Mouse (Mus musculus) C3H10T1/2 (cell line): ENCODE results near the gene Usp21. TPM values are rescaled to one million over a fixed set of nuclear protein-coding genes. Genes with fewer than 3 reads are reported as not detected.

ENCODE experiments used
- polyA plus RNA-seq, 2 experiments: library from polyadenylated mRNA; unstranded; fragments of >200 nt; fragmentation: generic; extraction: Trizol; gene quantifications; one replicate each; pipeline ENCODE4 v1.2.1; 2012; ENCODE audit warnings: missing spikeins in 2 of 2

Usp21 gene
- polyA plus RNA-seq: 10 to 100 TPM; 15.3 to 46.2 TPM

GRCm38 (mm10) chr1:171287136-171288081 is at the start of gene Usp21:
TSS of gene Usp21 (minus strand) at chr1:171287991.

GRCm38 (mm10) chr1:171328839-171329432 is 41.1 kb upstream of the Usp21 start, which contains the start of gene Dedd:
TSS of gene Dedd (plus strand) at chr1:171329145.

DNA sequence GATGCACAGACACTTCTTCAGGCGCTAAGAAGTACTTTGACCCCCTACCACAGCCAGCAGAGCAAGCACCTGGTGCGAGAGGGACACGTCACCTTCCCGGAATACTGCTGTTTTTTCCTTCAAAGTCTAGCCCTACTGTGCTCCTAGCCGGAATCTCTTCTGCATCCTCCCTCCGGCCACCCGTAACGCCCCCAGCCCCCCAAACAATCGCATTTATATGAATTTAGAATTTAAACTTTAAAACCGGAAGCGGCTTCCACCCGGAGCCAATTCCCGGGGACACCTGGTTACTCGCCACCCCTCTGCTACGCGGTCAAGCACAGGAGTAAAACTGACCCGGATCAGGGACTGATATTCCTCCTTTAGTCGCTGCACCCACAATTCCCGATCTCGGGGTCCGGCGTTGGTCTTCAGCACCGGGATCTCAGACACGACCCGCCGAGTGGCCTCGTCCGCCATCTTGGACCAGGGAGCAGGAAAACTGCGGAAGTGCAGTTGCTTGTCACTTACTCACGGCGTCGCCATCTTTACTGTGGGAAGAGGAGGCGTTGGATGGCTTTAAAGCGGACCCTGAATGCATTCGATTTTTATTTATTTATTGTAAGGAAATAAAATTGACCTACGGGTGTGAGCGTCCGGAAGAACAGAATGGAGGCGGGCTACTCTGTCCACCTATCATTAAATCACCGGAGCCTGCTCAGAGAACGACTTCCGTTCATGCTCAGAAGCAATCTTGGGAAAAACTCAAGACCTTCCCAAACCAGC is 6.7 kb upstream of the Usp21 start, which contains the start of gene Ufc1:
Gene Ufc1 (minus strand): TSS at position 727 of the 765 bp plus-strand sequence.

GRCm38 (mm10) chr1:171280916-171281527 is 6.8 kb downstream of the Usp21 start, which contains the start of gene Ppox:
TSS of gene Ppox (minus strand) at chr1:171281186.

GRCm38 (mm10) chr1:171269848-171270572 is 17.8 kb downstream of the Usp21 start, which contains the start of gene B4galt3:
TSS of gene B4galt3 (plus strand) at chr1:171270328.

GRCm38 (mm10) chr1:171250680-171251593 is 36.9 kb downstream of the Usp21 start, which contains the start of gene Ndufs2:
TSS of gene Ndufs2 (minus strand) at chr1:171251388.

GRCm38 (mm10) chr1:171249913-171250600 is 37.7 kb downstream of the Usp21 start, which contains the start of gene Adamts4:
TSS of gene Adamts4 (plus strand) at chr1:171250421.

DNA sequence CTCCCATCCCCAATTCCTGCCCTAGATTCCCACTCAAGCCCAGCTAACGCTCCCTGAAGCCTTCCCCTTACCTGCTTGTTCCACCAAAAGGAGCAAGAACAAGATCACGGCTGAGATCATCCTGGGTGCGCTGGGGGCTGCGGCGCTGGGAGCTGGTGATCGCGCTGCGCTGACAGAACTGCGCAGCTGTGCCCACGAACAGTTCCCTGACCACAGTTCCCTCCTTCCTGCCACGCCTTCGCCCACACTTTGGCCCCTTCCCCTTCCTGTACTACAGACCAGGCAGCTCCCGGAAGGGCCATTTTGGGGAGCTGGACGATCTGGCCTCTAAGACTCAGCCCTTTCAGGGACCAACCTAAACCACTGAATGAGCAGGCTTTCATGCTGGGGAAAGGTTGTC is 53.7 kb downstream of the Usp21 start, which contains the start of gene Fcer1g:
Gene Fcer1g (minus strand): TSS at position 240 of the 400 bp plus-strand sequence.

Other genes starting within 250 kb of the Usp21 start
- gene Fcgr3, start 223.1 kb downstream of the Usp21 start, polyA plus RNA-seq: not detected
- 1 to 10 TPM in 1 of 2 experiments, under 1 TPM in 1; 0.47 to 2.7 TPM for gene Cfap126, start 174.1 kb downstream of the Usp21 start, polyA plus RNA-seq
- gene Sdhc, start 137.4 kb downstream of the Usp21 start, polyA plus RNA-seq: 100 to 1,000 TPM in 1 of 2 experiments, 10 to 100 TPM in 1; 72.7 to 128 TPM
- under 1 TPM; 0.07 to 0.42 TPM for gene Mpz, start 137.3 kb downstream of the Usp21 start, polyA plus RNA-seq
- gene Pcp4l1, start 91.7 kb downstream of the Usp21 start, polyA plus RNA-seq: under 1 TPM in 1 of 2 experiments, not detected in 1; 0.11 TPM
- gene Nr1i3, start 74.0 kb downstream of the Usp21 start, polyA plus RNA-seq: under 1 TPM; 0.01 to 0.02 TPM
- 10 to 100 TPM; 30.8 to 39.3 TPM for gene Tomm40l, start 65.5 kb downstream of the Usp21 start, polyA plus RNA-seq
- under 1 TPM in 1 of 2 experiments, not detected in 1; 0.33 TPM for gene Apoa2, start 62.9 kb downstream of the Usp21 start, polyA plus RNA-seq
- gene Fcer1g, start 53.6 kb downstream of the Usp21 start, polyA plus RNA-seq: under 1 TPM in 1 of 2 experiments, not detected in 1; 0.07 TPM
- gene Adamts4, start 37.6 kb downstream of the Usp21 start, polyA plus RNA-seq: 1 to 10 TPM in 1 of 2 experiments, under 1 TPM in 1; 0.25 to 8.9 TPM
- 100 to 1,000 TPM; 163 to 201 TPM for gene Ndufs2, start 36.6 kb downstream of the Usp21 start, polyA plus RNA-seq
- gene B4galt3, start 17.7 kb downstream of the Usp21 start, polyA plus RNA-seq: 10 to 100 TPM in 1 of 2 experiments, 1 to 10 TPM in 1; 9.2 to 33.6 TPM
- gene Ppox, start 6.8 kb downstream of the Usp21 start, polyA plus RNA-seq: 10 to 100 TPM in 1 of 2 experiments, 1 to 10 TPM in 1; 7.7 to 19.8 TPM
- 100 to 1,000 TPM in 1 of 2 experiments, 10 to 100 TPM in 1; 96.6 to 138 TPM for gene Ufc1, start 7.0 kb upstream of the Usp21 start, polyA plus RNA-seq
- 10 to 100 TPM; 14.8 to 45.0 TPM for gene Dedd, start 41.2 kb upstream of the Usp21 start, polyA plus RNA-seq
- 10 to 100 TPM in 1 of 2 experiments, 1 to 10 TPM in 1; 7.6 to 30.5 TPM for gene Nit1, start 57.7 kb upstream of the Usp21 start, polyA plus RNA-seq
- gene Pfdn2, start 57.7 kb upstream of the Usp21 start, polyA plus RNA-seq: 10 to 100 TPM; 29.8 to 51.1 TPM
- gene Klhdc9, start 72.8 kb upstream of the Usp21 start, polyA plus RNA-seq: under 1 TPM in 1 of 2 experiments, not detected in 1; 0.05 TPM
- under 1 TPM; 0.02 to 0.04 TPM for gene Nectin4, start 82.1 kb upstream of the Usp21 start, polyA plus RNA-seq
- gene Arhgap30, start 101.0 kb upstream of the Usp21 start, polyA plus RNA-seq: under 1 TPM; 0.02 to 0.06 TPM
- 10 to 100 TPM; 23.4 to 86.2 TPM for gene Usf1, start 123.3 kb upstream of the Usp21 start, polyA plus RNA-seq
- gene Tstd1, start 130.9 kb upstream of the Usp21 start, polyA plus RNA-seq: 1 to 10 TPM in 1 of 2 experiments, under 1 TPM in 1; 0.16 to 2.5 TPM
- gene F11r, start 149.5 kb upstream of the Usp21 start, polyA plus RNA-seq: under 1 TPM in 1 of 2 experiments, not detected in 1; 0.13 TPM
- gene Alyref2, start 215.5 kb upstream of the Usp21 start, polyA plus RNA-seq: 1 to 10 TPM in 1 of 2 experiments, under 1 TPM in 1; 0.81 to 6.3 TPM
- gene Itln1, start 247.3 kb upstream of the Usp21 start, polyA plus RNA-seq: not detected